Mouse (Mus musculus): Measurements from ENCODE around the gene Sctr. TPM values are rescaled to one million over a fixed set of nuclear protein-coding genes. Genes with fewer than 3 reads are reported as not detected.

The Sctr gene
- polyA plus RNA-seq, 1 experiment from 2014 or later: 1.3 TPM

- peaks cover 6% of the 10 kb centered on the region for H3K4me1 ChIP-seq (replicated peaks; ENCODE audit: control insufficient read depth, insufficient read depth, low read length)
- H3K27me3 ChIP-seq (replicated peaks; ENCODE audit: control insufficient read depth, insufficient read depth, low read length): 0 out of 2 replicates have a peak, but pooled peaks cover 5% of the 10 kb centered on the region
- H3K9ac ChIP-seq (ENCODE audit: low read length): no peak overlapping the region
- H3K36me3 ChIP-seq (ENCODE audit: control insufficient read depth, insufficient read depth, low read length): no peaks in the 10 kb centered on the region
- H3K27ac ChIP-seq (ENCODE audit: low read depth): no peak overlapping the region
- no peak overlapping the region for H3K4me3 ChIP-seq (ENCODE audit: low read depth, low read length)
- ATAC-seq (replicated peaks; ENCODE audit: low FRiP score, low TSS enrichment, low read depth) (no peak), DNase-seq (ENCODE audit: low spot score) (no peak)
- H3K9me3 ChIP-seq (ENCODE audit: control insufficient read depth, low read length): no peaks in the 10 kb centered on the region
- no peak overlapping the region for H3K4me2 ChIP-seq (ENCODE audit: low read length)
- WGBS: 70% methylated on average over 5 of the region's 5 CpGs
These were observed 68.8 kb downstream of the Sctr start for GRCm38 (mm10) chr1:120075507-120075906.

GRCm38 (mm10) chr1:120077746-120078410, 71.2 kb downstream of the Sctr start:
- Histone ChIP-seq H3K4me3 (ENCODE audit: low read depth, low read length) (no peak overlapping the region), H3K9me3 (ENCODE audit: control insufficient read depth, low read length) (no peaks in the 10 kb centered on the region), H3K9ac (ENCODE audit: low read length) (no peak overlapping the region), H3K27ac (ENCODE audit: low read depth) (no peak overlapping the region), H3K36me3 (ENCODE audit: control insufficient read depth, insufficient read depth, low read length) (no peaks in the 10 kb centered on the region), H3K27me3 (replicated peaks; ENCODE audit: control insufficient read depth, insufficient read depth, low read length) (no peaks in the 10 kb centered on the region), H3K4me2 (ENCODE audit: low read length) (no peak overlapping the region), H3K4me1 (replicated peaks; ENCODE audit: control insufficient read depth, insufficient read depth, low read length) (peaks cover 5% of the 10 kb centered on the region)
- no peak for DNase-seq (ENCODE audit: low spot score)
- ATAC-seq (replicated peaks; ENCODE audit: low FRiP score, low TSS enrichment, low read depth): no peak
- WGBS: 25% methylated on average over 9 of the region's 9 CpGs

- H3K9me3 ChIP-seq (ENCODE audit: control insufficient read depth, low read length): no peaks in the 10 kb centered on the region
- H3K27ac ChIP-seq (ENCODE audit: low read depth): no peak overlapping the region
- no peak for ATAC-seq (replicated peaks; ENCODE audit: low FRiP score, low TSS enrichment, low read depth)
- WGBS: 88% methylated on average over 1 of the region's 1 CpGs
- no peaks in the 10 kb centered on the region for H3K36me3 ChIP-seq (ENCODE audit: control insufficient read depth, insufficient read depth, low read length)
- peaks cover 14% of the 10 kb centered on the region; the same call in 1 of the 2 replicates for H3K4me1 ChIP-seq (replicated peaks; ENCODE audit: control insufficient read depth, insufficient read depth, low read length)
- no peak overlapping the region for H3K4me2 ChIP-seq (ENCODE audit: low read length)
- no peak overlapping the region for H3K9ac ChIP-seq (ENCODE audit: low read length)
- DNase-seq (ENCODE audit: low spot score): no peak
- no peak overlapping the region for H3K4me3 ChIP-seq (ENCODE audit: low read depth, low read length)
- H3K27me3 ChIP-seq (replicated peaks; ENCODE audit: control insufficient read depth, insufficient read depth, low read length): no peaks in the 10 kb centered on the region
These were observed 73.9 kb downstream of the Sctr start for GRCm38 (mm10) chr1:120080632-120081031.

GRCm38 (mm10) chr1:120082957-120083585, 76.4 kb downstream of the Sctr start:
- H3K9me3 ChIP-seq (ENCODE audit: control insufficient read depth, low read length): no peaks in the 10 kb centered on the region
- H3K27me3 ChIP-seq (replicated peaks; ENCODE audit: control insufficient read depth, insufficient read depth, low read length): no peaks in the 10 kb centered on the region
- H3K9ac ChIP-seq (ENCODE audit: low read length): no peak overlapping the region
- H3K4me3 ChIP-seq (ENCODE audit: low read depth, low read length): no peak overlapping the region
- peak overlapping the region; percentile 52; the same call in 1 of the 2 replicates for H3K27ac ChIP-seq (ENCODE audit: low read depth)
- DNase-seq (ENCODE audit: low spot score) (peak; percentile 61), ATAC-seq (replicated peaks; ENCODE audit: low FRiP score, low TSS enrichment, low read depth) (peak; percentile 73)
- H3K36me3 ChIP-seq (ENCODE audit: control insufficient read depth, insufficient read depth, low read length): no peaks in the 10 kb centered on the region
- peak overlapping the region; percentile 13; the same call in 1 of the 2 replicates for H3K4me2 ChIP-seq (ENCODE audit: low read length)
- H3K4me1 ChIP-seq (replicated peaks; ENCODE audit: control insufficient read depth, insufficient read depth, low read length): peaks cover 14% of the 10 kb centered on the region; the same call in 1 of the 2 replicates
- 19% methylated on average over 7 of the region's 7 CpGs for WGBS

GRCm38 (mm10) chr1:120083921-120084517, 77.3 kb downstream of the Sctr start:
- no peaks in the 10 kb centered on the region for H3K36me3 ChIP-seq (ENCODE audit: control insufficient read depth, insufficient read depth, low read length)
- H3K9me3 ChIP-seq (ENCODE audit: control insufficient read depth, low read length): no peaks in the 10 kb centered on the region
- no peak overlapping the region for H3K9ac ChIP-seq (ENCODE audit: low read length)
- peaks cover 14% of the 10 kb centered on the region; the same call in 1 of the 2 replicates for H3K4me1 ChIP-seq (replicated peaks; ENCODE audit: control insufficient read depth, insufficient read depth, low read length)
- no peak overlapping the region for H3K4me3 ChIP-seq (ENCODE audit: low read depth, low read length)
- H3K4me2 ChIP-seq (ENCODE audit: low read length): no peak overlapping the region
- peak; percentile 58 for DNase-seq (ENCODE audit: low spot score)
- ATAC-seq (replicated peaks; ENCODE audit: low FRiP score, low TSS enrichment, low read depth): no peak
- H3K27me3 ChIP-seq (replicated peaks; ENCODE audit: control insufficient read depth, insufficient read depth, low read length): no peaks in the 10 kb centered on the region
- WGBS: 30% methylated on average over 5 of the region's 5 CpGs
- no peak overlapping the region for H3K27ac ChIP-seq (ENCODE audit: low read depth)

- no peaks in the 10 kb centered on the region for H3K27me3 ChIP-seq (replicated peaks; ENCODE audit: control insufficient read depth, insufficient read depth, low read length)
- H3K4me2 ChIP-seq (ENCODE audit: low read length): no peak overlapping the region
- ATAC-seq (replicated peaks; ENCODE audit: low FRiP score, low TSS enrichment, low read depth) (no peak), DNase-seq (ENCODE audit: low spot score) (no peak)
- no peaks in the 10 kb centered on the region for H3K9me3 ChIP-seq (ENCODE audit: control insufficient read depth, low read length)
- H3K4me3 ChIP-seq (ENCODE audit: low read depth, low read length): no peak overlapping the region
- H3K36me3 ChIP-seq (ENCODE audit: control insufficient read depth, insufficient read depth, low read length): no peaks in the 10 kb centered on the region
- H3K4me1 ChIP-seq (replicated peaks; ENCODE audit: control insufficient read depth, insufficient read depth, low read length): peaks cover 14% of the 10 kb centered on the region; the same call in 1 of the 2 replicates
- no peak overlapping the region for H3K9ac ChIP-seq (ENCODE audit: low read length)
- 72% methylated on average over 3 of the region's 3 CpGs for WGBS
- no peak overlapping the region for H3K27ac ChIP-seq (ENCODE audit: low read depth)
These were observed 79.0 kb downstream of the Sctr start for GRCm38 (mm10) chr1:120085696-120086095.

GRCm38 (mm10) chr1:120086644-120087043, 80.0 kb downstream of the Sctr start:
- no peaks in the 10 kb centered on the region for H3K36me3 ChIP-seq (ENCODE audit: control insufficient read depth, insufficient read depth, low read length)
- H3K9me3 ChIP-seq (ENCODE audit: control insufficient read depth, low read length): no peaks in the 10 kb centered on the region
- no peak overlapping the region for H3K4me3 ChIP-seq (ENCODE audit: low read depth, low read length)
- ATAC-seq (replicated peaks; ENCODE audit: low FRiP score, low TSS enrichment, low read depth) (no peak), DNase-seq (ENCODE audit: low spot score) (no peak)
- WGBS: 66% methylated on average over 13 of the region's 13 CpGs
- no peak overlapping the region for H3K4me2 ChIP-seq (ENCODE audit: low read length)
- H3K4me1 ChIP-seq (replicated peaks; ENCODE audit: control insufficient read depth, insufficient read depth, low read length): peaks cover 14% of the 10 kb centered on the region; the same call in 1 of the 2 replicates
- no peak overlapping the region for H3K9ac ChIP-seq (ENCODE audit: low read length)
- H3K27ac ChIP-seq (ENCODE audit: low read depth): no peak overlapping the region
- no peaks in the 10 kb centered on the region for H3K27me3 ChIP-seq (replicated peaks; ENCODE audit: control insufficient read depth, insufficient read depth, low read length)

- 43% methylated on average over 4 of the region's 5 CpGs for WGBS
- Histone ChIP-seq H3K4me2 (ENCODE audit: low read length) (no peak overlapping the region), H3K27ac (ENCODE audit: low read depth) (no peak overlapping the region), H3K4me1 (replicated peaks; ENCODE audit: control insufficient read depth, insufficient read depth, low read length) (no peaks in the 10 kb centered on the region), H3K36me3 (ENCODE audit: control insufficient read depth, insufficient read depth, low read length) (no peaks in the 10 kb centered on the region), H3K27me3 (replicated peaks; ENCODE audit: control insufficient read depth, insufficient read depth, low read length) (no peaks in the 10 kb centered on the region), H3K4me3 (ENCODE audit: low read depth, low read length) (no peak overlapping the region), H3K9ac (ENCODE audit: low read length) (no peak overlapping the region), H3K9me3 (ENCODE audit: control insufficient read depth, low read length) (0 out of 2 replicates have a peak, but pooled peaks cover 4% of the 10 kb centered on the region)
- ATAC-seq (replicated peaks; ENCODE audit: low FRiP score, low TSS enrichment, low read depth) (no peak), DNase-seq (ENCODE audit: low spot score) (no peak)
These were observed 82.5 kb downstream of the Sctr start for GRCm38 (mm10) chr1:120089180-120089579.
